ENCODE assay signal across 10 mouse cellular contexts in genomic region chr7:74524188-74524971, GRCm38 (mm10). TPM values are rescaled to one million over a fixed set of nuclear protein-coding genes. Genes with fewer than 3 reads are reported as not detected.
DNase-seq lines count a peak whose midpoint lies in the region; TF ChIP-seq lines count a peak whose summit lies in the region.
"Had no signal": no experiment of that assay in that cellular context is flagged by ENCODE, and none has a peak within 500 bp of the region (broad histone marks: within the 10 kb centered on the region; RNA-seq: fewer than 3 reads in every experiment).

No protein-coding gene starts in this region.

- H3K4me1 ChIP-seq in liver, adult 2 months (ENCODE audit: control insufficient read depth, insufficient read depth, low read length), result peaks cover 1% of the 10 kb centered on the region; the same call in 1 of the 2 replicates
- H3K4me1 ChIP-seq in heart, adult 2 months (ENCODE audit: control insufficient read depth, insufficient read depth, low read length), result peaks cover 33% of the 10 kb centered on the region
- H3K4me1 ChIP-seq in small intestine, adult 2 months (ENCODE audit: control insufficient read depth, insufficient read depth, insufficient read length, low read length), result peaks cover 8% of the 10 kb centered on the region; the same call in 1 of the 2 replicates

- TF ChIP-seq EP300 in heart, adult 2 months (IDR thresholded peaks at IDR 0.05; ENCODE audit: insufficient read depth, low read depth, low read length), result 0 out of 2 replicates have a peak, but pooled peaks have one; percentile 32

- peak overlapping the region; percentile 9 for H3K27ac ChIP-seq in liver, adult 2 months (replicated peaks; ENCODE audit: insufficient read depth, low read depth, low read length)
- H3K27ac ChIP-seq in heart, adult 2 months, result peak overlapping the region; percentile 65
- H3K27ac ChIP-seq in small intestine, adult 2 months (ENCODE audit: insufficient read depth, low read depth, low read length), result 0 out of 2 replicates have a peak overlapping the region, but pooled peaks have one; percentile 1
- H3K27ac ChIP-seq: hindbrain, embryonic 14.5 days; neural tube, embryonic 13.5 days had no signal

- no peaks in the 10 kb centered on the region for H3K79me2 ChIP-seq in liver, adult 2 months (ENCODE audit: control insufficient read depth, insufficient read depth, low read length)
- H3K79me2 ChIP-seq in heart, adult 2 months (replicated peaks; ENCODE audit: control insufficient read depth, insufficient read depth, low read length), result no peaks in the 10 kb centered on the region; the same call in 1 of the 2 replicates

- peak; percentile 33 for DNase-seq in liver, adult 2 months (ENCODE audit: extremely low read depth, low read depth, low spot score)
- no peak for DNase-seq in liver
- DNase-seq in heart, adult 2 months, result peak in 1 of 2 experiments; percentile 42
- peak; percentile 68 for DNase-seq in kidney, postnatal 14 days
- DNase-seq in right cerebral cortex, postnatal 25 days, result no peak
- no peak for DNase-seq in spleen, adult 18-20 months
- DNase-seq: thymus, postnatal 14 days had no signal

- intact Hi-C loops in heart, adult 2 months (cut with DNase I), result no loop called here

- no peak for TF ChIP-seq CTCF in liver, adult 2 months (IDR thresholded peaks at IDR 0.05; ENCODE audit: low read depth, low read length)
- no peak for TF ChIP-seq CTCF in heart, adult 2 months (IDR thresholded peaks at IDR 0.05)
- no peak for TF ChIP-seq CTCF in small intestine, adult 2 months (IDR thresholded peaks at IDR 0.05; ENCODE audit: extremely low read depth, insufficient read length, insufficient replicate concordance, low read depth, low read length)

- H3K4me3 ChIP-seq in liver, adult 2 months (ENCODE audit: insufficient read depth, low read depth, low read length), result no peak overlapping the region
- H3K4me3 ChIP-seq in heart, adult 2 months, result no peak overlapping the region
- H3K4me3 ChIP-seq in small intestine, adult 2 months (ENCODE audit: low read depth, low read length), result no peak overlapping the region
- H3K4me3 ChIP-seq: neural tube, embryonic 13.5 days had no signal

- no peak for TF ChIP-seq POLR2A in liver, adult 2 months (IDR thresholded peaks at IDR 0.05; ENCODE audit: extremely low read depth, insufficient read depth, low read length)
- no peak for TF ChIP-seq POLR2A in heart, adult 2 months (IDR thresholded peaks at IDR 0.05; ENCODE audit: insufficient read depth, low read depth, low read length)
- no peak for TF ChIP-seq POLR2A in small intestine, adult 2 months (IDR thresholded peaks at IDR 0.05; ENCODE audit: low read depth, low read length)

- H3K9ac ChIP-seq in liver, adult 2 months (ENCODE audit: low read depth, low read length), result no peak overlapping the region
- no peak overlapping the region for H3K9ac ChIP-seq in heart, adult 2 months (ENCODE audit: low read depth, low read length)
- H3K9ac ChIP-seq: hindbrain, embryonic 14.5 days; neural tube, embryonic 13.5 days had no signal

- no peaks in the 10 kb centered on the region for H3K27me3 ChIP-seq in liver, adult 2 months (ENCODE audit: control insufficient read depth, insufficient read depth, low read length)
- H3K27me3 ChIP-seq in heart, adult 2 months (ENCODE audit: control insufficient read depth, insufficient read depth, low read length), result no peaks in the 10 kb centered on the region
- H3K27me3 ChIP-seq in small intestine, adult 2 months (ENCODE audit: control insufficient read depth, insufficient read depth, low read length), result no peaks in the 10 kb centered on the region

- H3K36me3 ChIP-seq in liver, adult 2 months (ENCODE audit: control insufficient read depth, insufficient read depth, low read length), result no peaks in the 10 kb centered on the region
- peaks cover 8% of the 10 kb centered on the region for H3K36me3 ChIP-seq in heart, adult 2 months (ENCODE audit: control insufficient read depth, insufficient read depth, low read length)
- no peaks in the 10 kb centered on the region for H3K36me3 ChIP-seq in small intestine, adult 2 months (ENCODE audit: control insufficient read depth, insufficient read depth, low read length)
- H3K36me3 ChIP-seq: neural tube, embryonic 13.5 days had no signal

- 74% methylated on average over 8 of the region's 8 CpGs for WGBS in liver, adult 2 months
- WGBS in heart, adult 2 months, result 44% methylated on average over 8 of the region's 8 CpGs
- WGBS in small intestine, adult 2 months, result 52% methylated on average over 8 of the region's 8 CpGs

RNA-seq across cellular contexts. Expression of gene Slco3a1, which starts 30.2 kb away (rescaled TPM):
- 2.1 TPM in 2 replicates for total RNA-seq in liver, adult 2 months (2014; rRNA removed)
- 4.3 and 4.6 TPM in 2 replicates for polyA plus RNA-seq in liver, adult 2 months (2012; rRNA removed)
- total RNA-seq in heart, adult 2 months (2021), result 100 to 1,000 TPM; 124 to 146 TPM
- 93.1 and 138 TPM in 2 replicates for polyA plus RNA-seq in heart, adult 2 months (2012; rRNA removed)
- 11.7 and 15.3 TPM in 2 replicates for polyA plus RNA-seq in small intestine, adult 2 months (2012; rRNA removed)

Comparison
In these comparisons a context has a peak if more than half of its experiments do, and no peak if none do; other contexts are left out.
1. DNase-seq: peak in liver, adult 2 months (single experiment) and kidney, postnatal 14 days (single experiment); none in liver (single experiment), right cerebral cortex, postnatal 25 days (single experiment) and spleen, adult 18-20 months (0 of 2).
2. H3K27ac ChIP-seq: peak in every context shown above with its lines; median percentile 65 in heart, adult 2 months; 9 in liver, adult 2 months; 1 in small intestine, adult 2 months.